11 mouse cellular contexts compared by ENCODE assay signal in the genomic region with DNA sequence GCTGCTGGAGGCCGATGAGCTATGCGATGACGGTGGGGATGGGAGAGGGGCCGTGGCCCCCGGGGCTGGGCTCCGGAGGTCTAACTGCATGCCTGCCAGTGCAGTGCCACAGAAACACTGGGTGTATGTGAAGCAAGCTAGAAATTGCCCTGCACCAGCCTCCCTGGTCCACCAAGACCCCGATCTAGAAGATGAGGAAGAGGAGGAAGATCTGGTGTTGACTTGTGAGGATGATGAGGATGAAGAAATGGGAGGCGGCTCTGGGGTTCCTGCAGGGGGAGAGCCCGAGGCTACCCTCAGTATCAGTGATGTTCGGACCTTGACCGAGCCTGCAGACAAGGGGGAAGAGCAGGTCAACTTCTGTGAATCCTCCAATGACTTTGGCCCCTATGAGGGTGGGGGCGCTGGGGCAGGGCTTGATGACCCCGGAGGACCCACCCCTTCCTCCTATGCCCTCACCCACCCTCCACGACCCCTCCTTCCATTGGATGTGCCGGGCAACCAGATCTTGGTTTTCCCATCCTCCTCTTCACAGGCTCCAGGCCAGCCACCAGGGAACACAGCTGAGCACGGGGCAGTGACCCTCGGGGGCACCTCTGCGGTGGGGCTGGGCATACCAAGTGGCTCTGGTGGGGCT. TPM values are rescaled to one million over a fixed set of nuclear protein-coding genes. Genes with fewer than 3 reads are reported as not detected.
DNase-seq lines count a peak whose midpoint lies in the region; ATAC-seq and TF ChIP-seq lines count a peak whose summit lies in the region.
"Had no signal": no experiment of that assay in that cellular context is flagged by ENCODE, and none has a peak within 500 bp of the region (broad histone marks: within the 10 kb centered on the region; RNA-seq: fewer than 3 reads in every experiment).

No protein-coding gene starts in this region.

- DNase-seq in heart, postnatal 4 days, result no peak
- no peak for DNase-seq in stomach, postnatal 0 days (ENCODE audit: low spot score)
- no peak for DNase-seq in hindbrain, embryonic 14.5 days (ENCODE audit: low spot score)
- DNase-seq in layer of hippocampus, adult 9-11 months, result no peak
- DNase-seq: gastrocnemius, postnatal 10 days; right cerebral cortex, postnatal 25 days; thymus, postnatal 25 days had no signal

- H3K27ac ChIP-seq in heart, embryonic 13.5 days (replicated peaks), result no peak overlapping the region
- no peak overlapping the region; the same call in 1 of the 2 replicates for H3K27ac ChIP-seq in stomach, embryonic 15.5 days
- H3K27ac ChIP-seq in stomach, postnatal 0 days (replicated peaks), result no peak overlapping the region
- H3K27ac ChIP-seq in hindbrain, embryonic 14.5 days, result no peak overlapping the region
- H3K27ac ChIP-seq in neural tube, embryonic 12.5 days, result no peak overlapping the region

- 77% methylated on average over 18 of the region's 18 CpGs for WGBS in heart, embryonic 13.5 days
- WGBS in stomach, embryonic 15.5 days, result 80% methylated on average over 18 of the region's 18 CpGs
- WGBS in stomach, postnatal 0 days, result 83% methylated on average over 18 of the region's 18 CpGs
- WGBS in hindbrain, embryonic 14.5 days, result 84% methylated on average over 18 of the region's 18 CpGs
- WGBS in neural tube, embryonic 12.5 days, result 89% methylated on average over 18 of the region's 18 CpGs

- TF ChIP-seq EP300 in stomach, postnatal 0 days (optimal IDR thresholded peaks at IDR 0.05), result no peak

- no peak for TF ChIP-seq CTCF in stomach, postnatal 0 days (IDR thresholded peaks at IDR 0.05; ENCODE audit: low read depth)

- ATAC-seq in heart, embryonic 13.5 days (ENCODE audit: extremely low read depth, insufficient number of reproducible peaks, low FRiP score, low TSS enrichment), result no peak
- no peak for ATAC-seq in stomach, embryonic 15.5 days (ENCODE audit: insufficient read depth, low FRiP score, low read depth)
- no peak for ATAC-seq in stomach, postnatal 0 days (ENCODE audit: low FRiP score, low TSS enrichment)
- ATAC-seq in hindbrain, embryonic 14.5 days (ENCODE audit: low FRiP score), result no peak
- no peak for ATAC-seq in neural tube, embryonic 12.5 days (ENCODE audit: low FRiP score, low read depth)
- ATAC-seq: Patski had no signal

- H3K4me1 ChIP-seq in heart, embryonic 13.5 days, result peaks cover 47% of the 10 kb centered on the region
- H3K4me1 ChIP-seq in stomach, embryonic 15.5 days, result peaks cover 24% of the 10 kb centered on the region
- no peaks in the 10 kb centered on the region for H3K4me1 ChIP-seq in stomach, postnatal 0 days (replicated peaks; ENCODE audit: control insufficient read depth, insufficient read depth)
- H3K4me1 ChIP-seq in hindbrain, embryonic 14.5 days (replicated peaks; ENCODE audit: control insufficient read depth, insufficient read depth, low read length), result peaks cover 23% of the 10 kb centered on the region
- H3K4me1 ChIP-seq in neural tube, embryonic 12.5 days, result peaks cover 38% of the 10 kb centered on the region

- H3K4me3 ChIP-seq in heart, embryonic 13.5 days, result peak overlapping the region; percentile 85; the same call in 1 of the 2 replicates
- no peak overlapping the region; the same call in 1 of the 2 replicates for H3K4me3 ChIP-seq in stomach, embryonic 15.5 days (replicated peaks)
- no peak overlapping the region for H3K4me3 ChIP-seq in stomach, postnatal 0 days (ENCODE audit: low read depth, low read length)
- H3K4me3 ChIP-seq in hindbrain, embryonic 14.5 days (replicated peaks; ENCODE audit: low read length), result no peak overlapping the region
- no peak overlapping the region for H3K4me3 ChIP-seq in neural tube, embryonic 12.5 days

- no peaks in the 10 kb centered on the region for H3K9me3 ChIP-seq in heart, embryonic 13.5 days
- H3K9me3 ChIP-seq in stomach, embryonic 15.5 days, result no peaks in the 10 kb centered on the region
- no peaks in the 10 kb centered on the region for H3K9me3 ChIP-seq in stomach, postnatal 0 days (ENCODE audit: control insufficient read depth, low read length)
- H3K9me3 ChIP-seq in hindbrain, embryonic 14.5 days (ENCODE audit: control insufficient read depth, low read length), result no peaks in the 10 kb centered on the region
- H3K9me3 ChIP-seq in neural tube, embryonic 12.5 days, result no peaks in the 10 kb centered on the region

- H3K4me2 ChIP-seq in heart, embryonic 13.5 days, result peak overlapping the region; percentile 92
- H3K4me2 ChIP-seq in stomach, embryonic 15.5 days, result 0 out of 2 replicates have a peak overlapping the region, but pooled peaks have one; percentile 3
- H3K4me2 ChIP-seq in stomach, postnatal 0 days (replicated peaks; ENCODE audit: low read depth), result no peak overlapping the region; the same call in 1 of the 2 replicates
- peak overlapping the region; percentile 74; the same call in 1 of the 2 replicates for H3K4me2 ChIP-seq in hindbrain, embryonic 14.5 days (replicated peaks)
- H3K4me2 ChIP-seq in neural tube, embryonic 12.5 days (replicated peaks), result peak overlapping the region; percentile 88

- peaks cover 40% of the 10 kb centered on the region for H3K36me3 ChIP-seq in heart, embryonic 13.5 days
- H3K36me3 ChIP-seq in stomach, embryonic 15.5 days, result peaks cover 27% of the 10 kb centered on the region
- H3K36me3 ChIP-seq in stomach, postnatal 0 days (ENCODE audit: control insufficient read depth, insufficient read depth, low read length), result peaks cover 11% of the 10 kb centered on the region
- H3K36me3 ChIP-seq in hindbrain, embryonic 14.5 days (replicated peaks; ENCODE audit: control insufficient read depth, insufficient read depth), result peaks cover 21% of the 10 kb centered on the region
- H3K36me3 ChIP-seq in neural tube, embryonic 12.5 days, result peaks cover 27% of the 10 kb centered on the region

- H3K27me3 ChIP-seq in heart, embryonic 13.5 days (replicated peaks), result no peaks in the 10 kb centered on the region
- H3K27me3 ChIP-seq in stomach, embryonic 15.5 days (replicated peaks), result no peaks in the 10 kb centered on the region
- H3K27me3 ChIP-seq in stomach, postnatal 0 days (ENCODE audit: control insufficient read depth, insufficient read depth, low read length), result no peaks in the 10 kb centered on the region
- no peaks in the 10 kb centered on the region; the same call in 1 of the 2 replicates for H3K27me3 ChIP-seq in hindbrain, embryonic 14.5 days (ENCODE audit: control insufficient read depth, insufficient read depth, low read length)
- H3K27me3 ChIP-seq in neural tube, embryonic 12.5 days (replicated peaks), result no peaks in the 10 kb centered on the region
- H3K27me3 ChIP-seq: Patski had no signal

- H3K9ac ChIP-seq in heart, embryonic 13.5 days, result no peak overlapping the region
- H3K9ac ChIP-seq in stomach, embryonic 15.5 days, result no peak overlapping the region
- H3K9ac ChIP-seq in stomach, postnatal 0 days (ENCODE audit: low read length), result no peak overlapping the region
- no peak overlapping the region for H3K9ac ChIP-seq in hindbrain, embryonic 14.5 days
- no peak overlapping the region for H3K9ac ChIP-seq in neural tube, embryonic 12.5 days

RNA-seq across cellular contexts. Expression of a gene that starts 2.1 kb away (rescaled TPM):
- 12.8 and 12.9 TPM in 2 replicates for polyA plus RNA-seq in heart, embryonic 13.5 days (2015; fragmentation: Nextera tagmentation; extraction: Ambion mirVana)
- 10 to 100 TPM; 34.3 to 35.8 TPM for total RNA-seq in heart, postnatal 4 days (2021)
- polyA plus RNA-seq in stomach, embryonic 15.5 days (2015; fragmentation: Nextera tagmentation; extraction: Ambion mirVana), result 15.4 and 16.6 TPM in 2 replicates
- polyA plus RNA-seq in stomach, postnatal 0 days (2015; fragmentation: Nextera tagmentation; extraction: Ambion mirVana), result 10.7 and 12.2 TPM in 2 replicates
- polyA plus RNA-seq in hindbrain, embryonic 14.5 days (2014; fragmentation: Nextera tagmentation; extraction: Ambion mirVana), result 10.4 and 11.4 TPM in 2 replicates
- 21.9 and 24.1 TPM in 2 replicates for polyA plus RNA-seq in neural tube, embryonic 12.5 days (2016; fragmentation: Nextera tagmentation; extraction: Ambion mirVana)

RNA-seq across cellular contexts. Expression of a gene that starts 2.1 kb away (rescaled TPM):
- polyA plus RNA-seq in heart, embryonic 13.5 days (2015; fragmentation: Nextera tagmentation; extraction: Ambion mirVana), result 34.2 and 36.8 TPM in 2 replicates
- total RNA-seq in heart, postnatal 4 days (2021), result 10 to 100 TPM; 72.3 to 78.5 TPM
- polyA plus RNA-seq in stomach, embryonic 15.5 days (2015; fragmentation: Nextera tagmentation; extraction: Ambion mirVana), result 47.3 and 50.1 TPM in 2 replicates
- 63.7 and 72.4 TPM in 2 replicates for polyA plus RNA-seq in stomach, postnatal 0 days (2015; fragmentation: Nextera tagmentation; extraction: Ambion mirVana)
- polyA plus RNA-seq in hindbrain, embryonic 14.5 days (2014; fragmentation: Nextera tagmentation; extraction: Ambion mirVana), result 24.9 and 29.6 TPM in 2 replicates
- 23.6 and 23.9 TPM in 2 replicates for polyA plus RNA-seq in neural tube, embryonic 12.5 days (2016; fragmentation: Nextera tagmentation; extraction: Ambion mirVana)

RNA-seq across cellular contexts. Expression of a gene that starts 8.6 kb away (rescaled TPM):
- polyA plus RNA-seq in heart, embryonic 13.5 days (2015; fragmentation: Nextera tagmentation; extraction: Ambion mirVana), result 31.7 and 35.3 TPM in 2 replicates
- 10 to 100 TPM; 16.5 to 18.0 TPM for total RNA-seq in heart, postnatal 4 days (2021)
- 39.1 and 41.5 TPM in 2 replicates for polyA plus RNA-seq in stomach, embryonic 15.5 days (2015; fragmentation: Nextera tagmentation; extraction: Ambion mirVana)
- polyA plus RNA-seq in stomach, postnatal 0 days (2015; fragmentation: Nextera tagmentation; extraction: Ambion mirVana), result 18.1 and 22.4 TPM in 2 replicates
- 39.2 and 43.2 TPM in 2 replicates for polyA plus RNA-seq in hindbrain, embryonic 14.5 days (2014; fragmentation: Nextera tagmentation; extraction: Ambion mirVana)
- polyA plus RNA-seq in neural tube, embryonic 12.5 days (2016; fragmentation: Nextera tagmentation; extraction: Ambion mirVana), result 60.3 and 62.1 TPM in 2 replicates

RNA-seq across cellular contexts. Expression of a gene that starts 11.6 kb away (rescaled TPM):
- 32.6 and 37.6 TPM in 2 replicates for polyA plus RNA-seq in heart, embryonic 13.5 days (2015; fragmentation: Nextera tagmentation; extraction: Ambion mirVana)
- total RNA-seq in heart, postnatal 4 days (2021), result 10 to 100 TPM; 56.5 to 58.1 TPM
- 38.5 and 43.6 TPM in 2 replicates for polyA plus RNA-seq in stomach, embryonic 15.5 days (2015; fragmentation: Nextera tagmentation; extraction: Ambion mirVana)
- 18.6 and 24.4 TPM in 2 replicates for polyA plus RNA-seq in stomach, postnatal 0 days (2015; fragmentation: Nextera tagmentation; extraction: Ambion mirVana)
- polyA plus RNA-seq in hindbrain, embryonic 14.5 days (2014; fragmentation: Nextera tagmentation; extraction: Ambion mirVana), result 47.7 and 49.2 TPM in 2 replicates
- 64.3 and 68.1 TPM in 2 replicates for polyA plus RNA-seq in neural tube, embryonic 12.5 days (2016; fragmentation: Nextera tagmentation; extraction: Ambion mirVana)

RNA-seq across cellular contexts. Expression of a gene that starts 12.8 kb away (rescaled TPM):
- polyA plus RNA-seq in heart, embryonic 13.5 days (2015; fragmentation: Nextera tagmentation; extraction: Ambion mirVana), result 0.19 TPM in 1 of 2 replicates, not detected in the other
- total RNA-seq in heart, postnatal 4 days (2021), result not detected
- polyA plus RNA-seq in stomach, embryonic 15.5 days (2015; fragmentation: Nextera tagmentation; extraction: Ambion mirVana), result 0.95 and 1.1 TPM in 2 replicates
- 1.1 TPM in 2 replicates for polyA plus RNA-seq in stomach, postnatal 0 days (2015; fragmentation: Nextera tagmentation; extraction: Ambion mirVana)
- 0.59 TPM in 1 of 2 replicates, not detected in the other for polyA plus RNA-seq in hindbrain, embryonic 14.5 days (2014; fragmentation: Nextera tagmentation; extraction: Ambion mirVana)
- polyA plus RNA-seq in neural tube, embryonic 12.5 days (2016; fragmentation: Nextera tagmentation; extraction: Ambion mirVana), result not detected in 2 replicates
- total RNA-seq: gastrocnemius, postnatal 10 days had no signal
- polyA plus RNA-seq: Patski had no signal
